Mouse (Mus musculus): ENCODE results near the gene Ankrd53. TPM values are rescaled to one million over a fixed set of nuclear protein-coding genes. Genes with fewer than 3 reads are reported as not detected.
A peak's percentile ranks its signal among the peaks of the same experiment; 100 is the strongest.

Ankrd53 gene
- polyA plus RNA-seq, 1 experiment from 2014 or later, result 0.21 TPM

- Histone ChIP-seq H3K4me2 (peak overlapping the region; percentile 97), H3K27ac (ENCODE audit: low read depth) (peak overlapping the region; percentile 95), H3K4me1 (ENCODE audit: insufficient read depth) (peaks cover 7% of the 10 kb centered on the region), H3K4me3 (ENCODE audit: low read depth, low read length) (peak overlapping the region; percentile 72), H3K9me3 (ENCODE audit: low read depth, low read length) (no peaks in the 10 kb centered on the region), H3K9ac (peak overlapping the region; percentile 69), H3K27me3 (ENCODE audit: insufficient read depth, low read length) (no peaks in the 10 kb centered on the region), H3K36me3 (ENCODE audit: insufficient read depth) (peaks cover 11% of the 10 kb centered on the region)
- no peak for TF ChIP-seq CTCF (IDR thresholded peaks at IDR 0.05; ENCODE audit: low read depth)
- 2% methylated on average over 13 of the region's 13 CpGs for WGBS
- ATAC-seq (ENCODE audit: insufficient read depth) (peak; percentile 28), DNase-seq (peak; percentile 67)
These were observed 33.1 kb downstream of the Ankrd53 start for GRCm38 (mm10) chr6:83795492-83795900.

- DNase-seq (peak; percentile 12), ATAC-seq (ENCODE audit: insufficient read depth) (no peak)
- no peak for TF ChIP-seq CTCF (IDR thresholded peaks at IDR 0.05; ENCODE audit: low read depth)
- H3K4me2 ChIP-seq, result no peak overlapping the region
- H3K9ac ChIP-seq, result no peak overlapping the region
- no peaks in the 10 kb centered on the region for H3K9me3 ChIP-seq (ENCODE audit: low read depth, low read length)
- 67% methylated on average over 3 of the region's 3 CpGs for whole genome bisulfite sequencing
- no peak overlapping the region for H3K4me3 ChIP-seq (ENCODE audit: low read depth, low read length)
- H3K36me3 ChIP-seq (ENCODE audit: insufficient read depth), result peaks cover 22% of the 10 kb centered on the region
- peaks cover 7% of the 10 kb centered on the region for H3K4me1 ChIP-seq (ENCODE audit: insufficient read depth)
- H3K27ac ChIP-seq (ENCODE audit: low read depth), result no peak overlapping the region
- H3K27me3 ChIP-seq (ENCODE audit: insufficient read depth, low read length), result no peaks in the 10 kb centered on the region
These were observed 34.2 kb downstream of the Ankrd53 start for GRCm38 (mm10) chr6:83796686-83797085.

DNA sequence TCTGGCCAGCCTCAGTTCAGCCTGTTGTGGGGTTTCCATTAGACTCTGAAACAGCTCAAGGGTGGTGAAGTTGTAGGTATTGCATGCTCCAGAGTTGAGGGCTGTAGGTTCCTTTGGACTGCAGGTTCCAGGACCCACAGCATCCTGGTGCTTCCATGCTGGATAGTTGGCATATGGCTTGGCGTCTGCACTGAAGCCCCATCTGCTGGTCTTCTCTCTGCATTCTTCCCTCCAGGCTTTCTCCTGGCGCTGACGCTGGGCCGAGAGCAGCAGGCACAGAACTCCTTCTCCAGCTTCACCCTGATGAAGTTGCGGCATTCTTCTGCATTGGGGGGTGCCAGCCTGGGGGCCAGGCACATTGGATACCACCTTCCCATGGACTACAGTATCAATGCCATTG, 39.6 kb downstream of the Ankrd53 start:
- H3K9ac ChIP-seq, result no peak overlapping the region
- no peak overlapping the region for H3K4me3 ChIP-seq (ENCODE audit: low read depth, low read length)
- no peaks in the 10 kb centered on the region for H3K27me3 ChIP-seq (ENCODE audit: insufficient read depth, low read length)
- H3K36me3 ChIP-seq (ENCODE audit: insufficient read depth), result peaks cover 54% of the 10 kb centered on the region
- H3K4me1 ChIP-seq (ENCODE audit: insufficient read depth), result no peaks in the 10 kb centered on the region
- no peak for TF ChIP-seq CTCF (IDR thresholded peaks at IDR 0.05; ENCODE audit: low read depth)
- no peak overlapping the region for H3K4me2 ChIP-seq
- no peak overlapping the region for H3K27ac ChIP-seq (ENCODE audit: low read depth)
- ATAC-seq (ENCODE audit: insufficient read depth), result no peak
- 90% methylated on average over 5 of the region's 5 CpGs for WGBS
- H3K9me3 ChIP-seq (ENCODE audit: low read depth, low read length), result no peaks in the 10 kb centered on the region
- DNase-seq, result no peak

- TF ChIP-seq CTCF (IDR thresholded peaks at IDR 0.05; ENCODE audit: low read depth), result no peak
- Histone ChIP-seq H3K27me3 (ENCODE audit: insufficient read depth, low read length) (no peaks in the 10 kb centered on the region), H3K27ac (ENCODE audit: low read depth) (no peak overlapping the region), H3K4me3 (ENCODE audit: low read depth, low read length) (no peak overlapping the region), H3K4me2 (no peak overlapping the region), H3K4me1 (ENCODE audit: insufficient read depth) (no peaks in the 10 kb centered on the region), H3K9me3 (ENCODE audit: low read depth, low read length) (no peaks in the 10 kb centered on the region), H3K36me3 (ENCODE audit: insufficient read depth) (peaks cover 58% of the 10 kb centered on the region), H3K9ac (no peak overlapping the region)
- ATAC-seq (ENCODE audit: insufficient read depth), result no peak
- 90% methylated on average over 3 of the region's 3 CpGs for WGBS
- DNase-seq, result no peak
These were observed 40.4 kb downstream of the Ankrd53 start for GRCm38 (mm10) chr6:83802846-83803245.

DNA sequence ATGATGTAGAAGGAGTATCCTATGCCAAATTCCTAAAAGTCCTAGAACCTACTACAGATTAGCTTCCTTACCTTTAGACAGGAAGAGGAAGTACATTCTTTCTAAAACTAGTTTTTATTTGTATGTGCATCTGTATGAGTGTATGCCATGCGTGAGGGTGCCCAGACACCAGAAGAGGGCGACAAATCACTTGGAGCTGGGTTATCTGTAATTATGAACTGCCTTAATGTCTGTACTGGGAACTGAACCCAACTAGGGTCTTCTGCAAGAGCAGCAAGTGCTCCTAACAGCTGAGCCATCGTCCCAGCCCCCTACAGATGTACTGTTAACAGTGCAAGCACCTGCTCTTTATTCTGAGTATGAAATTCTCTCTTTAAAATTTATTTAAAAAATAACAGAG, 53.4 kb downstream of the Ankrd53 start:
- H3K4me1 ChIP-seq (ENCODE audit: insufficient read depth), result no peaks in the 10 kb centered on the region
- ATAC-seq (ENCODE audit: insufficient read depth) (no peak), DNase-seq (no peak)
- H3K27me3 ChIP-seq (ENCODE audit: insufficient read depth, low read length), result no peaks in the 10 kb centered on the region
- H3K9ac ChIP-seq, result no peak overlapping the region
- H3K9me3 ChIP-seq (ENCODE audit: low read depth, low read length), result 0 out of 2 replicates have a peak, but pooled peaks cover 4% of the 10 kb centered on the region
- H3K4me2 ChIP-seq, result no peak overlapping the region
- TF ChIP-seq CTCF (IDR thresholded peaks at IDR 0.05; ENCODE audit: low read depth), result no peak
- H3K36me3 ChIP-seq (ENCODE audit: insufficient read depth), result peaks cover 23% of the 10 kb centered on the region
- no peak overlapping the region for H3K4me3 ChIP-seq (ENCODE audit: low read depth, low read length)
- WGBS, result 88% methylated on average over 3 of the region's 3 CpGs
- H3K27ac ChIP-seq (ENCODE audit: low read depth), result no peak overlapping the region

Other genes with a start within 250 kb of the Ankrd53 start
- 204 and 205 TPM in 2 replicates for gene Actg2, start 226.4 kb upstream of the Ankrd53 start, polyA plus RNA-seq (2014; fragmentation: Nextera tagmentation; extraction: Ambion mirVana)
- 18.6 and 19.7 TPM in 2 replicates for gene Stambp, start 189.9 kb upstream of the Ankrd53 start, polyA plus RNA-seq (2014; fragmentation: Nextera tagmentation; extraction: Ambion mirVana)
- gene Clec4f, start 106.5 kb upstream of the Ankrd53 start, polyA plus RNA-seq (2014; fragmentation: Nextera tagmentation; extraction: Ambion mirVana), result not detected in 2 replicates
- not detected in 2 replicates for gene Cd207, start 84.8 kb upstream of the Ankrd53 start, polyA plus RNA-seq (2014; fragmentation: Nextera tagmentation; extraction: Ambion mirVana)
- not detected in 2 replicates for gene Vax2, start 51.4 kb upstream of the Ankrd53 start, polyA plus RNA-seq (2014; fragmentation: Nextera tagmentation; extraction: Ambion mirVana)
- not detected in 2 replicates for gene Atp6v1b1, start 19.7 kb upstream of the Ankrd53 start, polyA plus RNA-seq (2014; fragmentation: Nextera tagmentation; extraction: Ambion mirVana)
- 74.7 and 77.4 TPM in 2 replicates for gene Tex261, start 13.2 kb downstream of the Ankrd53 start, polyA plus RNA-seq (2014; fragmentation: Nextera tagmentation; extraction: Ambion mirVana)
- gene Nagk, start 32.3 kb downstream of the Ankrd53 start, polyA plus RNA-seq (2014; fragmentation: Nextera tagmentation; extraction: Ambion mirVana), result 46.1 and 49.3 TPM in 2 replicates
- 19.3 and 19.8 TPM in 2 replicates for gene Paip2b, start 69.1 kb downstream of the Ankrd53 start, polyA plus RNA-seq (2014; fragmentation: Nextera tagmentation; extraction: Ambion mirVana)
- 71.6 and 77.8 TPM in 2 replicates for gene Zfp638, start 104.5 kb downstream of the Ankrd53 start, polyA plus RNA-seq (2014; fragmentation: Nextera tagmentation; extraction: Ambion mirVana)
- 11.5 and 13.5 TPM in 2 replicates for gene Dysf, start 245.9 kb downstream of the Ankrd53 start, polyA plus RNA-seq (2014; fragmentation: Nextera tagmentation; extraction: Ambion mirVana)

Data from lung, embryonic 14.5 days (tissue).